Mouse (Mus musculus): Measurements from ENCODE around the gene Srd5a3.

DNA sequence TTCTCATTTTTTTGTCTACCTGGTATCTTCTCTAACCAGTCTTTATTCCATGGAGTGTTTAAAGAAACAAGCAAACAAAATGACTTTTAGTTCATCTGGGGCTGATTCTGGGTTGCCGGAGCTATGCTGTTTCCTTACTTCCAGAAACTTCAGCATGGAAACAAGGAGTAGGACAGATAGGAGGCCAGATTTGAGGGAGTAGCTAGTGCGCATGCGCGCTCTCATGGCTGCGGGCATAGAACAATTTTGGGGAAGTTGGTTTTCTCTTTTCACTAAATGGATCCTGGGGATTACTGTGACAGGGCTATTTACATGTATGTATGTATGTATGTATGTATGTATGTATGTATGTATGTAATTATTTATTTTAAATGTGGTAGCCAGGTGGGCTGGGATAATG, 39.1 kb downstream of the Srd5a3 start:
- TF ChIP-seq CTCF (IDR thresholded peaks at IDR 0.05; ENCODE audit: low read depth) (no peak), EP300 (IDR thresholded peaks at IDR 0.05; ENCODE audit: low read depth) (no peak)

Measured in liver, postnatal 0 days (tissue).